Mouse (Mus musculus): Measurements from ENCODE around the gene Gpatch11. TPM values are rescaled to one million over a fixed set of nuclear protein-coding genes. Genes with fewer than 3 reads are reported as not detected.
A peak's percentile ranks its signal among the peaks of the same experiment; 100 is the strongest.

The Gpatch11 gene
- polyA plus RNA-seq, 1 experiment from 2014 or later = 43.5 TPM

DNA sequence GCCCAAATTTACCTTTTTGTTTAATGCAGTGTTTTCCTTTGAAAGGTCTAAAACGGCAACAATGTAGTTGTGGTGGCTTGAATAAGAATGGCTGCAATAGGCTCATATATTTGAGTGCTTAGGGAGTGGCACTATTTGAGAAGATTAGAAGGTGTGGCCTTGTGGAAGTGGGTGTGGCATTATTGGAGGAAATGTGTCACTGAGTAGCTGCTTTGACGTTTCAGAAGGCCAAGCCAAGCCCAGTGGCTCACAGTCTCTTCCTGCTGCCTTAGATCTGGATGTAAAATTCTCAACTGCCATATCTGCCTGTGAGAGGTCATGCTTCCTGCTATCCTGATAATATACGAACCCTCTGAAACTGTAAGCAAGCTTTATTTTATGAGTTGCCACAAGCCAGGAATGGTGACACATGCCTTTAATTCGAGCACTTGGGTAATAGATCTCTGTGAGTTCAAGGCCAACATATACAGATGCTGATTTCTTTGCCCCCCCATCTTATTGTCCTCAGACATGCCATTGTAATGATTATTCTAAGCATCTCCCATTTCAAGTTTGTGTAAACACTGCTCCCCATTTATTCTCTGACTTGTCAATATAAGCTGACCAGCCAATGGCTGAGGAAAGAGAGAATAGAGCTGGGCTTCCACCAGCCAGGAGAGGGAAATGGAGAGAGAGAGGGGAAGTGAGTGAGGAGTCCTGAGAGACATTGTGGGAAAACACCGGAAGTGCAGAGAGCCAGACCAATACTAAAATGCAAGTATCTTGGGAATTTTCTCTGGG lies 50.1 kb downstream of the Gpatch11 start:
- 87% methylated on average over 5 of the region's 5 CpGs for WGBS
- ATAC-seq (ENCODE audit: low FRiP score) = no peak
- no peak for DNase-seq (ENCODE audit: low spot score)
- no peak overlapping the region for H3K4me3 ChIP-seq (ENCODE audit: low read depth, low read length)
- H3K9ac ChIP-seq (ENCODE audit: low read depth, low read length) = no peak overlapping the region
- no peaks in the 10 kb centered on the region for H3K9me3 ChIP-seq (ENCODE audit: control insufficient read depth, low read length)
- H3K27ac ChIP-seq (ENCODE audit: low read depth, low read length) = no peak overlapping the region
- no peaks in the 10 kb centered on the region for H3K27me3 ChIP-seq (ENCODE audit: control insufficient read depth, insufficient read depth, low read length)
- H3K36me3 ChIP-seq (ENCODE audit: control insufficient read depth, insufficient read depth, low read length) = no peaks in the 10 kb centered on the region
- no peaks in the 10 kb centered on the region for H3K4me1 ChIP-seq (replicated peaks; ENCODE audit: control insufficient read depth, insufficient read depth, low read length)
- no peak overlapping the region for H3K4me2 ChIP-seq (replicated peaks; ENCODE audit: low read depth, low read length)

GRCm38 (mm10) chr17:78888554-78888953 lies 53.2 kb downstream of the Gpatch11 start:
- H3K9me3 ChIP-seq (ENCODE audit: control insufficient read depth, low read length) = no peaks in the 10 kb centered on the region
- no peak overlapping the region for H3K4me3 ChIP-seq (ENCODE audit: low read depth, low read length)
- H3K27ac ChIP-seq (ENCODE audit: low read depth, low read length) = no peak overlapping the region
- H3K27me3 ChIP-seq (ENCODE audit: control insufficient read depth, insufficient read depth, low read length) = no peaks in the 10 kb centered on the region
- H3K4me1 ChIP-seq (replicated peaks; ENCODE audit: control insufficient read depth, insufficient read depth, low read length) = no peaks in the 10 kb centered on the region
- H3K36me3 ChIP-seq (ENCODE audit: control insufficient read depth, insufficient read depth, low read length) = no peaks in the 10 kb centered on the region
- no peak overlapping the region for H3K4me2 ChIP-seq (replicated peaks; ENCODE audit: low read depth, low read length)
- ATAC-seq (ENCODE audit: low FRiP score) (no peak), DNase-seq (ENCODE audit: low spot score) (no peak)
- H3K9ac ChIP-seq (ENCODE audit: low read depth, low read length) = no peak overlapping the region
- 89% methylated on average over 4 of the region's 4 CpGs for WGBS

- Histone ChIP-seq H3K4me1 (replicated peaks; ENCODE audit: control insufficient read depth, insufficient read depth, low read length) (no peaks in the 10 kb centered on the region), H3K27me3 (ENCODE audit: control insufficient read depth, insufficient read depth, low read length) (no peaks in the 10 kb centered on the region), H3K27ac (ENCODE audit: low read depth, low read length) (no peak overlapping the region), H3K4me2 (replicated peaks; ENCODE audit: low read depth, low read length) (no peak overlapping the region), H3K9me3 (ENCODE audit: control insufficient read depth, low read length) (no peaks in the 10 kb centered on the region), H3K9ac (ENCODE audit: low read depth, low read length) (no peak overlapping the region), H3K4me3 (ENCODE audit: low read depth, low read length) (no peak overlapping the region), H3K36me3 (ENCODE audit: control insufficient read depth, insufficient read depth, low read length) (no peaks in the 10 kb centered on the region)
- no peak for DNase-seq (ENCODE audit: low spot score)
- 62% methylated on average over 3 of the region's 3 CpGs for WGBS
- no peak for ATAC-seq (ENCODE audit: low FRiP score)
These were observed 53.8 kb downstream of the Gpatch11 start for GRCm38 (mm10) chr17:78889184-78889583.

- DNase-seq (ENCODE audit: low spot score) = no peak
- no peak overlapping the region for H3K4me2 ChIP-seq (replicated peaks; ENCODE audit: low read depth, low read length)
- no peak overlapping the region for H3K27ac ChIP-seq (ENCODE audit: low read depth, low read length)
- no peaks in the 10 kb centered on the region for H3K27me3 ChIP-seq (ENCODE audit: control insufficient read depth, insufficient read depth, low read length)
- no peaks in the 10 kb centered on the region for H3K9me3 ChIP-seq (ENCODE audit: control insufficient read depth, low read length)
- 82% methylated on average over 9 of the region's 9 CpGs for WGBS
- no peaks in the 10 kb centered on the region for H3K4me1 ChIP-seq (replicated peaks; ENCODE audit: control insufficient read depth, insufficient read depth, low read length)
- no peaks in the 10 kb centered on the region for H3K36me3 ChIP-seq (ENCODE audit: control insufficient read depth, insufficient read depth, low read length)
- no peak overlapping the region for H3K9ac ChIP-seq (ENCODE audit: low read depth, low read length)
- H3K4me3 ChIP-seq (ENCODE audit: low read depth, low read length) = no peak overlapping the region
- ATAC-seq (ENCODE audit: low FRiP score) = no peak
These were observed 55.7 kb downstream of the Gpatch11 start for GRCm38 (mm10) chr17:78891020-78891419.

DNA sequence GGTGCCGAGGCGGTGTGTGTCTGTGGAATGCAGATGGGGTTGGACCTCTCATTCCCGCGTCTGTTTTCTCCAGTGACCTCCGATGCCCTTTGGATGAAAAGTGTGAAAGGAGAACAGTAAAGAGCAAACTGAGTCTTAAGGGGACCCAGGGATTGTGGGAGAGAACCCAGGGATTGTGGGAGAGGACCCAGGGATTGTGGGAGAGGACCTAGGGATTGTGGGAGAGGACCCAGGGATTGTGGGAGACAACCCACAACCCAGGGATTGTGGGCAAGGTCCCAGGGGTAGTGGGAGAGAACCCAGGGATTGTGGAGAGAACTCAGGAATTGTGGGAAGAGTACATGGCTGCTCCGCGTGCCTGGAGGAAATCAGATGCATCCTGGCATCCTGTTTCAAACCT lies 59.6 kb downstream of the Gpatch11 start:
- Histone ChIP-seq H3K36me3 (ENCODE audit: control insufficient read depth, insufficient read depth, low read length) (no peaks in the 10 kb centered on the region), H3K4me3 (ENCODE audit: low read depth, low read length) (no peak overlapping the region), H3K9me3 (ENCODE audit: control insufficient read depth, low read length) (no peaks in the 10 kb centered on the region), H3K27ac (ENCODE audit: low read depth, low read length) (no peak overlapping the region), H3K27me3 (ENCODE audit: control insufficient read depth, insufficient read depth, low read length) (no peaks in the 10 kb centered on the region), H3K4me1 (replicated peaks; ENCODE audit: control insufficient read depth, insufficient read depth, low read length) (no peaks in the 10 kb centered on the region), H3K9ac (ENCODE audit: low read depth, low read length) (no peak overlapping the region), H3K4me2 (replicated peaks; ENCODE audit: low read depth, low read length) (no peak overlapping the region)
- WGBS = 89% methylated on average over 7 of the region's 7 CpGs
- ATAC-seq (ENCODE audit: low FRiP score) (no peak), DNase-seq (ENCODE audit: low spot score) (no peak)

DNA sequence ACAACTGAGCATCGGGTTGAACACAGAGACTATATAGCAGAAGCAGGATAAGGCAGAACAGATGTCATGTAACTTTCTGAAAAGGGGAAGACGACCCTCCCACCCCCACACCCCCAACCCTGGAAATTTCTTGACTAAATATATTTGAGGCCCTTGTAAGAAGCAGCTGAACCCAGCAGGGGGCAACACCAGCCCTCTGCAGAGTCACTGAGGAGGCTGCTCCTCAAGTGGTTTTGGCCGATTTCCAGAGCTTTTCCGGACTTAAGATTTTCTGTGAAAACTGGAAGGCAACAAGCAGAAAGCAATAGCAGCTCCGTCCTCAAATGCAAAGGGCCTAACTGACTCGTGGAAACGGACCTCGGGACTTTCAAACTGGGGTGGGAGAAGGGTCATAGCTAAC lies 60.0 kb downstream of the Gpatch11 start:
- peak; percentile 52 for DNase-seq (ENCODE audit: low spot score)
- no peak overlapping the region for H3K4me3 ChIP-seq (ENCODE audit: low read depth, low read length)
- no peaks in the 10 kb centered on the region for H3K36me3 ChIP-seq (ENCODE audit: control insufficient read depth, insufficient read depth, low read length)
- 49% methylated on average over 8 of the region's 8 CpGs for WGBS
- H3K27ac ChIP-seq (ENCODE audit: low read depth, low read length) = no peak overlapping the region
- ATAC-seq (ENCODE audit: low FRiP score) = no peak
- no peak overlapping the region for H3K4me2 ChIP-seq (replicated peaks; ENCODE audit: low read depth, low read length)
- H3K4me1 ChIP-seq (replicated peaks; ENCODE audit: control insufficient read depth, insufficient read depth, low read length) = no peaks in the 10 kb centered on the region
- H3K9me3 ChIP-seq (ENCODE audit: control insufficient read depth, low read length) = no peaks in the 10 kb centered on the region
- no peaks in the 10 kb centered on the region for H3K27me3 ChIP-seq (ENCODE audit: control insufficient read depth, insufficient read depth, low read length)
- H3K9ac ChIP-seq (ENCODE audit: low read depth, low read length) = no peak overlapping the region

Other genes starting within 250 kb of the Gpatch11 start
- gene Strn, start 98.4 kb upstream of the Gpatch11 start, polyA plus RNA-seq (2014; fragmentation: Nextera tagmentation; extraction: Ambion mirVana) = 7.4 and 7.9 TPM in 2 replicates
- gene Heatr5b, start 203 bp upstream of the Gpatch11 start, polyA plus RNA-seq (2014; fragmentation: Nextera tagmentation; extraction: Ambion mirVana) = 12.3 and 15.5 TPM in 2 replicates
- gene Eif2ak2, start 47.0 kb downstream of the Gpatch11 start, polyA plus RNA-seq (2014; fragmentation: Nextera tagmentation; extraction: Ambion mirVana) = 5.5 and 7.4 TPM in 2 replicates
- 0.07 and 0.15 TPM in 2 replicates for gene Sult6b1, start 71.4 kb downstream of the Gpatch11 start, polyA plus RNA-seq (2014; fragmentation: Nextera tagmentation; extraction: Ambion mirVana)
- gene Cebpzos, start 80.9 kb downstream of the Gpatch11 start, polyA plus RNA-seq (2014; fragmentation: Nextera tagmentation; extraction: Ambion mirVana) = 110 and 118 TPM in 2 replicates
- 55.6 and 61.5 TPM in 2 replicates for gene Cebpz, start 101.5 kb downstream of the Gpatch11 start, polyA plus RNA-seq (2014; fragmentation: Nextera tagmentation; extraction: Ambion mirVana)
- 52.7 and 54.3 TPM in 2 replicates for gene Ndufaf7, start 101.6 kb downstream of the Gpatch11 start, polyA plus RNA-seq (2014; fragmentation: Nextera tagmentation; extraction: Ambion mirVana)
- 40.9 and 44.0 TPM in 2 replicates for gene Prkd3, start 185.2 kb downstream of the Gpatch11 start, polyA plus RNA-seq (2014; fragmentation: Nextera tagmentation; extraction: Ambion mirVana)
- gene Qpct, start 216.3 kb downstream of the Gpatch11 start, polyA plus RNA-seq (2014; fragmentation: Nextera tagmentation; extraction: Ambion mirVana) = 8.2 and 10.6 TPM in 2 replicates